Mouse (Mus musculus): ENCODE measurements around the gene Adar.

GRCm38 (mm10) chr3:89780102-89780501, 65.3 kb downstream of the Adar start:
- TF ChIP-seq TCF12 (IDR thresholded peaks at IDR 0.05; ENCODE audit: low read depth, low read length): no peak
- TF ChIP-seq RAD21 (IDR thresholded peaks at IDR 0.05; ENCODE audit: low read depth, low read length): no peak
- no peak for TF ChIP-seq E2F4 (IDR thresholded peaks at IDR 0.05; ENCODE audit: insufficient replicate concordance, low read depth, low read length)
- no peak for TF ChIP-seq MEF2A (IDR thresholded peaks at IDR 0.05; ENCODE audit: borderline replicate concordance, low read depth, low read length)
- no peak for TF ChIP-seq UBTF (IDR thresholded peaks at IDR 0.05; ENCODE audit: low read depth, low read length)
- TF ChIP-seq POLR2A (IDR thresholded peaks at IDR 0.05; ENCODE audit: low read depth, low read length): no peak
- TF ChIP-seq NRF1 (IDR thresholded peaks at IDR 0.05; ENCODE audit: low read depth, low read length): no peak
- no peak for TF ChIP-seq USF1 (IDR thresholded peaks at IDR 0.05; ENCODE audit: low read depth, low read length)
- no peak for TF ChIP-seq JUND (conservative IDR thresholded peaks at IDR 0.05; ENCODE audit: low read depth, low read length)
- TF ChIP-seq EP300 (IDR thresholded peaks at IDR 0.05; ENCODE audit: low read length): no peak
- TF ChIP-seq CTCF (conservative IDR thresholded peaks at IDR 0.05 in 1 of 2, IDR thresholded peaks at IDR 0.05 in 1 of 2; ENCODE audit: low read depth in 2 of 2, low read length in 2 of 2): no peak
- no peak for TF ChIP-seq MYC (IDR thresholded peaks at IDR 0.05; ENCODE audit: low read depth, low read length)
